Mouse (Mus musculus) left cerebral cortex, adult 18-20 months (tissue): ENCODE measurements around the gene Cmah. TPM values are rescaled to one million over a fixed set of nuclear protein-coding genes. Genes with fewer than 3 reads are reported as not detected.
"Not testable (repeated sequence)": the region's sequence is repeated elsewhere in the genome, so short reads cannot be mapped to it uniquely, and the experiment has no call there.

Experiments used
- DNase-seq, 2 experiments: peaks; one replicate each; pipeline ENCODE4 v3.0.0; 2021 to 2022; ENCODE audit warnings: low spot score in 2 of 2, mixed read lengths in 1 of 2
- total RNA-seq, 2 experiments: library from RNA; stranded (reverse); gene quantifications; 2 replicates each; pipeline ENCODE4 v1.2.3; 2021

Cmah gene
- total RNA-seq, 2 experiments from 2014 or later, result 0.58 to 1.2 TPM

DNA sequence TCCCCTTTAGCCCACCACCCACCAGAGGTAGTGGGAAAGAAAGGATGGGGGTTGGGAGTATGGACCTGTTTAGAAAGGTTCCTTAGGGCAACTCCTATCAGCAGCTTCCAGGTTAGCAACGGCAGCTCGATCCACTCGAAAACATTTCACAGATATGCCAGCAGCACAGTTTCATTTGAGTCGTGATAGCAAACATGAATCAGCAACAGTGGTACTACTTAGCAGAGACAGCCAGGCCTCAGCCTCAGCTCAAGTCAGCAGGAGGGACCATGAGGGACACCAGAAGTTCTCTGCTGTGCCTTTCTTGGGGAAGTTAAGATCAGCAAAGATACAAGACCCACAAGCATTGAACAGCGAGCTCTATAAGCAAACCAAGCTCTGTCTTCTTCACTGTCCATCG, 13.3 kb downstream of the Cmah start:
- no peak for DNase-seq

DNA sequence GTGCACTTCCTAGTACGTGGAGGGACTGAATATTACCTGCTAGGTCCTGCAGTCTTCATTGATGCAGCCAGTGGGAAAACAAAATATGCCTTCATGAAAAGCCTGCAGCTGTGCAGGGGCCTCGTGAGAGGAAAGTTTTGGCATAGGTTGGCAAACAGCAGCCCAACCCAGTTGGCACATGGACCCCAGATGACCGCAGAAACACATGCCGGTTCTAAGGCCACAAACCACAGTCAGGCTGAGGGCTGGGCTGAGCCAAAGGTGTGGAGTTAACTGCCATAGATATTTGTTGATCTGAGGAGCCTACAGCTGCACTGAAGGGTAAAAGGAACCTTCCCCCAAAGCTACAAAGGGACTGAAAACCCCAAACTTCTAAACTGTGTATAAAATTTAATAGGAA, 14.9 kb downstream of the Cmah start:
- no peak for DNase-seq

DNA sequence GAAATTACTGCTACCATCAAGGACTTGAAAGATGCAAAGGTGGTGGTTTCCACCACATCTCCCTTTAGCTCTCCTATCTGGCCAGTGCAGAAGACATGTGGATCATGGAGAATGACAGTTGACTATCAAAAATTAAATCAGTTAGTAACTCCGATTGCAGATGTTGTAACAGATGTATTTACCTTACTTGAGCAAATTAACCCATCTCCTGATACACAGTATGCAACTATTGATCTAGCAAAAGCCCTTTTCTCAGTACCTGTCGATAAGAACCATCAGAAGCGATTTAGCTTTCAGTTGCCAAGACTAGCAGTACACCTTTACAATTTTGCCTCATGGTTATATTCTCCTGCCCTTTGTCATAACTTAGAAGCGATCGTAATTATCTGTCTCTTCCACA, 25.8 kb downstream of the Cmah start:
- no peak for DNase-seq

DNA sequence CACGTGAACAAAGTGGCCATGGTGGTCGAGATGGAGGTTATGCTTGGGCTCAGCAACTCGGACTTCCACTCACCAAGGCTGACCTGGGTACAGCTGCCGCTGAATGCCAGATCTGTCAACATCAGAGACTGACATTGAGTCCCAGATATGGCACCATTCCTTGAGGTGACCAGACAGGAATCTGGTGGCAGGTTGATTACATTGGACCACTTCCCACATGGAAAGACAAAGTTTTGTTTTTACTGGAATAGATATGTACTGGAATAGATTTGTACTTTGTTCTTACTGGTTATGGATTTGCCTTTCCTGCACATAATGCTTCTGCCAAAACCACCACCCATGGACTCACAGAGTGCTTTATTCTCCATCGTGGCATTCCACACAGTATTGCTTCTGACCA, 27.5 kb downstream of the Cmah start:
- DNase-seq, result no peak

DNA sequence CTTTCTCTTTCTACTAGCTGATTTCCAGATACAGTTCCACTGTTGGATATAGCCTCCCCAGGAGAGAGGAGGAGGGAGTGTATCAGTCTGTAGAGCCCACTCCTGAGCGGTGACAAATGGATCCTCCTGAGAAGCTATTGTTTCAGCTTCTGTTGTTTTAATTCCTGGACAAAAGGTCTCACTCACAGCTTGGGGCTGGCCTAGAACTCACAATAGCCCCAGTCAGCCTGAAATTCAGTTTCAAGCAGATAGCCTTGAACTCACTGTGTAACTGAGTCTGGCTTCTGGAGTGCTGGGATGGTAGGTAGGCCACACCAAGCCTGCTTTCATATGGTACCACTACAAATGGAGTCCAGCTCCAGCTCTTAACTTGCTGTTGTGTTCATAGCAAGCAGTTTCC, 32.0 kb downstream of the Cmah start:
- DNase-seq, result no peak

DNA sequence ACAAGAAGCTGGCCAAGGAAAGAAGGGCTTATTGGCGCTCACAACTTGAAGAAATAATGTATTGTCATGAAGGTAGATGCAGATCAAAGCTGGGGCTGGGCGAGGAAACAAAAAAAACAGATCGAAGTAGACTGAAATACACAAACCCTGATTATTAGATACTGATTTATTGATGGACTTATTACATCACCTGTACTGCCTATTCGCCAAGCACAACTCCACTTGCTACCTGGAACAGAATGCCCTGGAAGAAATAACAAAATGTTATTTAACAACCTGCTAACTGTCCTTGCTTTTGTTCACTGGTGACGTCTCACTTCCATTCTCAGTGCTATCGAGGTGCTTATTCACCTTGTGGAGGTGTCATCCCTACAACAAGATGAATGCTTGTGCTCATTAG, 38.0 kb downstream of the Cmah start:
- DNase-seq, result no peak

DNA sequence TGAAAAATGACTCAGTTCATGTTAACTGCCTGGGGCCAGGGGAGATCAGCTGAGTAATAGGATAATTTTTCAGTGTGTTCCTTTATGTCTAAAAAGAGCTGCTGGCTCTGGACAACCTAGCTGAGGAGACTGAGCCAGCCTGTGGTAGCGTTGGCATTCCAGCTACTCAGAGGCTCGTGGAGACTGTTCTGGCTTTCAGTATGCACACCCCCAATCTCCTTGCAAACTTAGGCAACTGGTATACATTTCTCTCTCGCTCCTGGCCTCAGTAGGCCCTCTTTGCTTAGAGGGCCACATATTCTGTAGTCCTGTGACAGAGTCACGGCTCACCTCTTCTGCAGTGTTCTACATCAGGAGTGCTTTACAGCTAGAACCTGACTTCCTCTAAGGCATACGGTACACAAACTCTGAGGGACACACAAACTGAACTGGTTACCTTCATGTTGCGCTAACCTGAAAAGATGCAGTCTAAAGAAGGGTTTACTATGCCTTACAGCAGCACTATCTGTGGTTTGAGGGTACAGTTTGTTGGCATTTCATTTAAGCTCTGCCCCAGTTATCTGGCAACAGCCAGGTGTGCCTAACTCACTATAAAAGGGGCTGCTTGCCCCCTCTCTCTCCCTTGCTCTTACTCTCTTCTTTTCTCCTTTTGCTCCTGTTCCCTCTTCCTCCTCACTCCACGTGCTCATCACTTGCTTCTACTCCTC, 45.8 kb downstream of the Cmah start:
- DNase-seq, result no peak

DNA sequence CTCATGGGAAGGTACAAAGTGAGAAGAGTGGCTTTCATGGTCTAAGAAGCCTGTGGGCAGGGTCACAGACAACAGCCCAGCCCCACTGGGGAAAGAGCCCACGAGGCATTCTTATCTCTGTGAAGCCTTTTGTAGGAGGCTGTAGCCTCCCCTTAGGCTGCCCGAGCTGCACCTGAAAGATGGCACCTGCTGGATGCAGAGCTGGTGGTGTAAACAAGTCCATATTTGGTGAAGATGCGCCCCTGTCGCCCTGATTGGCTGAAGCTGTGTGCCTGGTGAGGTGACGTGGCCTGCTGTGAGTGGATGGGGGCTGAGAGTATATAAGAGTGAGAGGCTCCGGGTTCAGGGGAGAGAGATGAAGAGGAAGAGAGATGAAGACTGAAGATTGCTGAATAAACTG, 47.4 kb downstream of the Cmah start:
- DNase-seq, result not testable (repeated sequence)

DNA sequence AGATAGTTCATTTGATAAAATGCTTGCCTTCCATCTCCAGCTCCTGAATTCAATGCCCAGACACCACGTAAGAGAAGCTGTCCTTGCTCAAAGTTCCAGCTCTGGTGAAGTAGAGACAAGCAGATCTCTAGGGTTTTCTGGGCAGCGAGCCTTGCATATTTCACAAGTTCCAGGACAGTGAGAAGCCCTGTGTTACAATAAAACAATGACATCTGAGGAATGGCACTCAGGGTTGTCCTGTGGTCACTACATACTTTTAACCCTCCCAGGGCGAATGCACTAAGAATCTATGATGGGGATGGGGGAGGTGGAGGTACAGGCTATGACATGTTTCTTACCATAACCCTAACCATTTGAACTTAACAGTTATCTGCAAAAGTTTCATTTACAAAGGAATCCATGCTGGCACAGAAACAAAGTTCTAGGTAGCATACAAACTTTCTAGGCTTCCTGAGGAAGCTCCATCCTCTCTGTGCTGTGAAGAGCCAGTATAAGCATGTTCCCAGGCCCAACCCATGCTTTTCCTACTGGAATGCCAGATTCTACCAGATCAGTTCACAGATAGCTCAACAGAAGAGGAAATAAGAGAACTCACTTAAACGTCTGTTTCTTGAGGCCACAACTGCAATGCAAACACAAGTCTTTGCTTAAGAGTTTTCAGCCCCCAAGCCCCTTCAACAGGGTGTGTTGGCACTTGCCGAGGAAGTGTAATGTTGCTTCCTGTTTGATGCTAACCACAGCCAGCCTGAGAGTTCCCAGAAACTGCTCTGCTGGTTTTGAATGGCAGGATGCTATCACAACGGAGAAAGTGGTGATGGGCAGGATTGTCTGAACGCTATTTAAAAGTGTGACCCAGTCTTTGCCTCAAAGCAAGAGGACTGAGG, 48.4 kb downstream of the Cmah start:
- no peak for DNase-seq

DNA sequence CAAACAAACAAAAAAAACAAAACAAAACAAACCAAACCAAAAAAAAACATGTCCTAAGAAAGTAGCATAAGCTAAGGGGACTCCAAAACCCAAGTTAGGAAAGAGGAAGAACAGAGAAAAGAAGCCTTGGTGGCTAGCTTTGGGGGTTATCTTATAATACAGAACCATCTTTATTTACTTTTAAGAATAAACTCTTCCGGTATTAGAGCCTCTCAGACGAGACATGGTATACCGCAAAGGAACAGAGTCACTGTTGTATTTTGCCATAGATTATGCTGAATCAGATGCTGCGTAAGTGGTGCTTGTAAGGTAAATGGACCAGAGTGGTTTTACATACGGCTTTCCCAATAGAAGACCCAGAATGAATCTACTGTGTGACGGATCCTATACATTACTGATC, 53.5 kb downstream of the Cmah start:
- no peak for DNase-seq

DNA sequence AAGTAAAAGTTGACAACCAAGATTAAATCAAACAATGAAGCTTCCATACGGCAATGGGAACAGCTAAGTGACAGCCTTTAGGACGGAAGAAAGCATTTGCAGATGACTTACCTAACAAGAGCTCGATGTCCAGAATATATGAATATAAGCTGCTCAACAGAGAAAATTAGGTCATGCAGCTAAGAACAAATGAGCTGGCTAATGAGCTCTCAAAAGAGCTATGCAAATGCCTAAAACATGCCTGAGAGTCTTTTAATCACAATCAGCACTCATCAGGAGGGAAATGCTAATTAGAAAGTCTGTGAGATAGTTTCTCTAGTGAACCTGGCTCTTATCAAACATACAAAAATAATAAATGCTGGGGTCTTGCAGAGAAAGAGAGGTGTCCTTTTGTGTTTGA, 56.7 kb downstream of the Cmah start:
- DNase-seq, result no peak

DNA sequence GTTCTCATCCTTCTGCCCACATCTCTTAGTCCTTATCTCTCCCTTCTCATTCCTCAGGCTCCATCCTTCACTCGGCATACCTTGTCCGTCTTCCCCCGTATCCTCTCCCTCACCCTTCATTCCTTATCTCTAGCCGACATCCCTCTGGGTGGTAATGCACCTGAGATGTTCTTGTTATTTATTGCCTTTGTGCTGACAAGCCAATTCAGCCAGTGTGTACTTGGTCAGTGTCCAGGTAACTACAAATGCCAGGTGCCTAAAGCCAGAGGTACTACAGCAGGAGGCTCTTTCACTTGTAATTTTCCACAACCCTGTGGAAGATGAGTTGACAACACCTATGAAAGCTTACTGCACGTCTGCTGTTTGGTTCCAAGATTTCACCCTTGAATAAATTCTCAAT, 64.7 kb downstream of the Cmah start:
- no peak for DNase-seq

DNA sequence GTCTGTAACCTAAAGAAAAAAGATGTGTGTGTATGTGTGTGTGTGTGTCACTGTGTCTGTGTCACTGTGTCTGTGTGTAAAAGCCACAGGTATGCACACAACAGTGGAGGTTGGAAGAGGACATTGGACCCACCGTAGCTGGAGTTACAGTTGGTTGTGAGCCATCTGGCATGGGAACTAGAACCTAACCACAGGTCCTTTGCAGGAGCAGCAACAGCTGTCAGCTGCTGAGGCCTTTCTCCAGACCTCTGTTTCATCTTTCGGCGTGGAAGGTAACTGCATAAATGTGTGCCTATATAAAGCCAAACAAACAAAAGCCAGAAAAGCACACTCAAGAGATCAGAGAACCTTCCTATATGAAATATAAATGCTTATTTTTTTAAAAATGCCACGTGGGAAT, 65.5 kb downstream of the Cmah start:
- no peak for DNase-seq

DNA sequence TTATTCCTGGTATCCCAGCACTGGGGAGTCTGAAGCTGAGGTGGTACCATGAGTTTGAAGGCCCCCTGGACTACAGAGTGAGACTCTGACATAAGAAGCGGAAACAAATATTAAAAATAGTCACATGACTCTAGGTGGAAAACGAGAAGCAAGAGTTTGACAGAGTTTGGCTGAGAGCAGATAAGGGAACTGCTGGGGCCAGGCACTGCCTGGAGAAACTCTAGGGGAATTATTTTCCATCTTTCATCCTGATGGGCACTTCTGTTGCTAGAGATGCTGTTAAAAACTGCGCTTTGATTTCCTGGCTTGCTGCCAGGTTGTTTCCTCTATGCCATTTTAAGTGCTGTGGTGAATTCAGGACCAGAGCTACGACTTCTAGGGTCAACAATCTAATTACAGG, 65.9 kb downstream of the Cmah start:
- DNase-seq, result no peak

DNA sequence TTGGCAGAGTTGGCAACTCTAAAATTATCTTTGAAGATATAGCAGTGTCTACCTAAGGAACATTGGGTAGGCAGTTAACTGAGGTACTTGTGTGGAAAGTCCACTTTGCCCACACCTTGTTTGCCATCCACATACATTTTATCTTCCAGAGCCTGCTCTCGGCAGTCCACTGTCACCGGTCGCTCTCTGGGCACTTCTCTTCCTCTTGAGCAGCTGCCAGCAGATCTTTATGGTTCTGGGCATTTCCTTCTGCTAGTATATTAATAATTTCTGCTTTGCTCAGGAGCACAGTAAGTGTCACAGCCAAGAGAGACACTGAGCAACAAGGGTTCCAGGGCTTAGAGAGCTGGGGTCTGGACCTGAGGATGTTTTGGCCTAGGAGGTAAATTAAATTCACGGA, 68.6 kb downstream of the Cmah start:
- DNase-seq, result no peak

DNA sequence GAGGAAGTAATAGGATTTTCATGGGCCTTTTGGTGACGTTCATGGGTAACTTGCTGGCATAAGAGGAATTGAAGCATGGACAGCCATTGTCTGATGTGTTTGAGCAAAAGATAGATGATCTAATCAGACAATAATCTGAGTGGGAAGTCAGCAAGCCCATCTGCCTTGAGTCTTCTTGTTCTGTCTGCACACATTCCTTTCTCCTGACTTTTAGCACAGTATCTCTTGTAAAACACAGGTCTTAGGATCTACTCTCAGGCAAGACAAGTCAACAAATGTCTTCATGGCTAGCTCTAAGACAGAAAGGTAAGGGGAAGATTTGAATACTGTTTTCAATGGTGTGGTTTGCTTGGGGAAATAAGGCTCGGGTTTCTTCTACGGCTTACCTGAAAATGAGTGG, 70.0 kb downstream of the Cmah start:
- no peak for DNase-seq

DNA sequence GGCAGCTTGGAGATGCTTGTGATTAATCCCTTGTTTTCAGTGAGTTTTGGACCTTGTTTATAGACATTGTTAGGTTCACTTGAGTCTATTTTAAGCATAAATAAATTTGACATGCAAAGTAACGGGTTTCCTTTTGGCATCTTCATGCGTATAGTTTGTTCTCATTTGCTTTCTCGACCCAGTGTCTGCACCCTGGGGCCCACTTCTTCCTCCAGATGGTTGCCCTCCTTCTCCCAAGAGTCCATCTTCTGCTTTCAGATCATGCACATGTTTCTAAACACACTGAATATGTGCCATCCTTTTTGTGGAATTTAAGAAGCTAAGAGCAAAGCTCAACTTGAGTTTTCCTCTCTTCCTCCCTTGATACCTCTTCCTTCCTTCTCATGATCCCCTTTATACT, 71.3 kb downstream of the Cmah start:
- DNase-seq, result no peak

DNA sequence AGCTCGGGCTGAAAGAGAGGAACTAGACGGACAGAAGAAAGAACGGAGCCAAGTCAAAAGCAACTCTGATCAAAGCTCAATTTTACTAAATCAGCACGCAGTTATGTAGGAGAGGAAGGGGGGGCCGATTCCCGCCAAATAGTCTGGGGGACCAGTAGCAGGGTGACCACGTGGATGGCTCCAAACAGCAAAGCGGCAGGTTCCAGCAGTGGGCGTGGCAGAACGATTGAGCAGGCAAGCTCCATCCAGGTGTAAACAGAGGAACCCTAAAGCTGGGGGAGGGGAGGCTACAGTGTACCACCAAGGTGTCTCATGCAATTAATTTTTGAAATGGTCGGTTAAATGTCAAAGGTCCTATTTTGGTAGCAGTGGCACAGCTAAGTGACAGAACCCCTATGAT, 74.6 kb downstream of the Cmah start:
- DNase-seq, result not testable (repeated sequence)

DNA sequence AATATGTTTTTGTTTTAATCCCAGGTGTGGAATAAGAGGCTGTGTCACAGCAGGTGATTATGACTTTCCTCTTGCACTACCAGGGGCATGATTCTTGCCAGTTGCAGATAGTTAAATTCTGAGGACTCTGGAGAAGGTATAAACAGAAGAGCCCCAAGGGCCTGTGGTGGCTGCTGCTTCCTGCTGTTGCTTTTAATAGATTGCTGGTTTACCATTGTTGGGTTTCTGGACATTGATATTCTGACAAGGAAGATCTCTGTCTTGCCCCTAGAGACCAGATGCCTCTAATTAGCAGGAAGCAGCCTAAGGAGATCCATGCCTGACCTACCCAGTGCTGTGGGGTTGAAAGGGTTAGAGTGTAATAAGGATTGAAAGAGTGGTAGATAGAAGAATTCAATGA, 75.8 kb downstream of the Cmah start:
- no peak for DNase-seq

DNA sequence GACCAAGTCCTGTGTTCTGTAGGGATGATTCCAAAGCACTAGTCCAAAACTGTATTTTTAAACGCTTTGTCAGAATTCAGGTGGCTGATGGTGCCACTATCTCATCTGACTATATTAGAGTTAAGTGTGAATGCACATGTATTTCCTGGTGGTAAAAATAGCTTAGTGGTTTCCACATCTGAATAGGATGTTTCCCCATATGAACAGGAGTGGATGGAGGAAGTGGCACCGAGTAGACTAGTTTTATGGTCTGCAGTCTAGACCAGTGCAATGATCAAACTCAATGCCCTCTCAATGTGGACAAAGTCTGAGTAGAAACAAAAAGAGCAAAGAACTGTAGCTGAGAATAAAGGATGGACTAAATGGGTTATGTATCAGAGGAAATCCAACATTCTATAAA, 79.6 kb downstream of the Cmah start:
- no peak for DNase-seq

DNA sequence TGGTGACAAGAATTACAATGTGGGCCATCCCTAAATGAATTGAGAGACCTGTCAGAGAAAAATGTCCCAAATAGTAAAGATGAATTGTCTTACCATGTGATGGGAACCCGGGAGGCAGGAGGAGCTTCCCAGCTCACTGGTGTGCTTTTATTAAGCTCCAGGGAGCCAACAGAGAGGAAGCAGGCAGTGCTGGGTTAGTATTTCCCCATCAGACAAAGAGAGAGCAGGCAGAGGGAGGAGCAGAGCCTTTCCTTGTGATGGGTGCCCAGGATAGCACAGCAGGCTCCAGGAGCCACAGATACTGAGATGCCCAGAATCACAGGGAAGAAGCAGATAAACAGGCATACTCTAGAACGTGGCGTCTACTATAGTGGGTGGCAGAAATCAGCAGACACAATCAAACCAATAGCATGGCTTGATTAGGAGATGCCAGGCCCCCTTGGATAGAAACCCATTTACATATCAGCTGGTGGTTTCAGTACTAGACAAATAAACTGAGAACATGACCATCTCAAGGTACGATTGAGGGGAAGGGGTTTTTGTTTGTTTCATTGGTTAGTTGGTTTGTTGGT, 87.5 kb downstream of the Cmah start:
- no peak for DNase-seq

DNA sequence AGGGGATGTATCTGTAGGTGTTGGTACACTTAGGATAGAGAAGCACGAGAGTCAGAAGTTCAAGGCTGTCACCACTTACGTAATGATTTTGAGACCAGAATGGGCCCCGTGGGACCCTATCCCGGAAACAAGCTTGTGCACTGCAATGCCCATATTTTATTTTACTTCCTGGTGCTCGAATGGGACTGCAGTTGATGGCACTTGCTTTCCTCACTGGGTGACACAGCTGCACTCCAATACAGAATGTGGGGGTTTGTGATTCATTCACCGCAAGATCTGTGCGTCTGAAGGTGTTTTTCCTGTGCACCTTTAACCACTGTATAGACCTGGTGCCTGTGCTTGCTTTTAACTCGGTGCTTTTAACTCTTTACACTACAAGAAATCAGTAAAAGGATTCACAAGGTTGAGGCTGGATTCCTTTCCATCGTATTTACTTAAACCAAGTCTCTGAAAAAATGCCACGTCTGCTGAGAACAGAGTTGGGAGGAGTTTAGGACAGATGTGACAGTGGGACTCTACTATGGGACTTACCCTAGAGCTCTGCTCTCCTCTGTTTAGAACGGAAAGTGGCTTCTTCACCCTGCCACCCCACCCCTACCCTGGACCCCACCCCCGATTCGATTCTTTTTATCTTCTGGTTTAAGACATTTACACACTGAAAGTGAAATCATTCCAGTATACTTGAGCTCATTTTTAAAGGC, 88.5 kb downstream of the Cmah start:
- DNase-seq, result no peak
